Comparison of ENCODE assay signal across 9 mouse cellular contexts in genomic region chr16:32434066-32434465, GRCm38 (mm10). TPM values are rescaled to one million over a fixed set of nuclear protein-coding genes. Genes with fewer than 3 reads are reported as not detected.
A peak's percentile ranks its signal among the peaks of the same experiment; 100 is the strongest.
DNase-seq lines count a peak whose midpoint lies in the region; ATAC-seq and TF ChIP-seq lines count a peak whose summit lies in the region.
"Had no signal": no experiment of that assay in that cellular context is flagged by ENCODE, and none has a peak within 500 bp of the region (broad histone marks: within the 10 kb centered on the region; RNA-seq: fewer than 3 reads in every experiment).

No protein-coding gene starts in this region.

- H3K9ac ChIP-seq in liver, embryonic 14.5 days (replicated peaks) = 0 out of 2 replicates have a peak overlapping the region, but pooled peaks have one; percentile 1
- no peak overlapping the region for H3K9ac ChIP-seq in forebrain, embryonic 15.5 days (replicated peaks)

- H3K9me3 ChIP-seq in liver, embryonic 14.5 days (ENCODE audit: control insufficient read depth, low read length) = no peaks in the 10 kb centered on the region
- no peaks in the 10 kb centered on the region for H3K9me3 ChIP-seq in forebrain, embryonic 15.5 days

- H3K36me3 ChIP-seq in liver, embryonic 14.5 days (replicated peaks; ENCODE audit: control insufficient read depth, insufficient read depth, low read depth) = peaks cover 13% of the 10 kb centered on the region
- no peaks in the 10 kb centered on the region for H3K36me3 ChIP-seq in forebrain, embryonic 15.5 days

- H3K4me2 ChIP-seq in liver, embryonic 14.5 days (ENCODE audit: low read depth) = peak overlapping the region; percentile 90
- no peak overlapping the region for H3K4me2 ChIP-seq in forebrain, embryonic 15.5 days (replicated peaks)

- TF ChIP-seq CTCF in liver, embryonic 14.5 days (IDR thresholded peaks at IDR 0.05; ENCODE audit: low read depth) = no peak

- peak; percentile 41 to 53 for DNase-seq in adrenal gland, postnatal 36 days
- DNase-seq in adrenal gland, adult 8-10 months = no peak
- DNase-seq in c-Kit-positive CD71-negative TER-119-negative erythroid progenitor cells, embryonic 14.5 days (ENCODE audit: low read depth) = peak; percentile 63
- no peak for DNase-seq in liver, embryonic 14.5 days (ENCODE audit: low read depth in 3 of 3, low spot score in 3 of 3)
- DNase-seq in skeletal muscle tissue, adult 2 months (ENCODE audit: low read depth, low spot score) = peak; percentile 87
- DNase-seq in left cerebral cortex, postnatal 25 days (ENCODE audit: low spot score in 2 of 2) = no peak
- DNase-seq in kidney, adult 9 months = no peak
- DNase-seq: cerebellum, adult 9-11 months had no signal

- peaks cover 29 to 30% of the 10 kb centered on the region in 2 experiments for H3K4me1 ChIP-seq in liver, embryonic 14.5 days (replicated peaks; ENCODE audit: control insufficient read depth in 2 of 2, insufficient read depth in 2 of 2, low read length in 1 of 2)
- H3K4me1 ChIP-seq in forebrain, embryonic 15.5 days = peaks cover 24% of the 10 kb centered on the region

- H3K4me3 ChIP-seq in liver, embryonic 14.5 days (ENCODE audit: insufficient read depth in 1 of 2, low read depth in 2 of 2, low read length in 2 of 2) = no peak overlapping the region
- H3K4me3 ChIP-seq in forebrain, embryonic 15.5 days = no peak overlapping the region

- intact Hi-C loops in left cerebral cortex, postnatal 25 days (cut with DNase I) = no loop called here

- no peak for TF ChIP-seq EP300 in liver, embryonic 14.5 days (IDR thresholded peaks at IDR 0.05; ENCODE audit: low read depth)

- 9% methylated on average over 6 of the region's 6 CpGs for WGBS in liver, embryonic 14.5 days (ENCODE audit: insufficient replicate concordance)
- WGBS in forebrain, embryonic 15.5 days = 56% methylated on average over 6 of the region's 6 CpGs

- H3K27me3 ChIP-seq in liver, embryonic 14.5 days (ENCODE audit: control insufficient read depth, insufficient read depth, low read length) = no peaks in the 10 kb centered on the region
- H3K27me3 ChIP-seq in forebrain, embryonic 15.5 days = no peaks in the 10 kb centered on the region

- ATAC-seq in liver, embryonic 14.5 days (ENCODE audit: insufficient read depth) = no peak
- ATAC-seq in forebrain, embryonic 15.5 days (replicated peaks) = no peak

- H3K27ac ChIP-seq in liver, embryonic 14.5 days = 0 out of 2 replicates have a peak overlapping the region, but pooled peaks have one; percentile 24
- H3K27ac ChIP-seq in forebrain, embryonic 15.5 days (replicated peaks) = no peak overlapping the region

RNA-seq across cellular contexts. Expression of gene Pcyt1a, which starts 3.3 kb away (rescaled TPM):
- total RNA-seq in adrenal gland, postnatal 36 days (2021) = 100 to 1,000 TPM in 1 of 2 experiments, 10 to 100 TPM in 1; 86.1 to 103 TPM
- total RNA-seq in adrenal gland, adult 8-10 months (2022) = 100 to 1,000 TPM in 1 of 4 experiments, 10 to 100 TPM in 3; 78.1 to 103 (median 87.3) TPM
- 12.8 and 16.3 TPM in 2 replicates for polyA plus RNA-seq in liver, embryonic 14.5 days (2012; rRNA removed)
- polyA plus RNA-seq in liver, embryonic 14.5 days (2014; fragmentation: Nextera tagmentation; extraction: Ambion mirVana) = 40.3 and 41.6 TPM in 2 replicates
- total RNA-seq in left cerebral cortex, postnatal 25 days (2021) = 10 to 100 TPM; 38.2 to 40.3 TPM
- polyA plus RNA-seq in forebrain, embryonic 15.5 days (2015; fragmentation: Nextera tagmentation; extraction: Ambion mirVana) = 47.4 and 47.6 TPM in 2 replicates

RNA-seq across cellular contexts. Expression of gene Tctex1d2, which starts 14.6 kb away (rescaled TPM):
- 1 to 10 TPM; 6.6 to 7.7 TPM for total RNA-seq in adrenal gland, postnatal 36 days (2021)
- 10 to 100 TPM in 2 of 4 experiments, 1 to 10 TPM in 2; 7.2 to 13.8 (median 9.2) TPM for total RNA-seq in adrenal gland, adult 8-10 months (2022)
- polyA plus RNA-seq in liver, embryonic 14.5 days (2012; rRNA removed) = 2.1 and 3.1 TPM in 2 replicates
- polyA plus RNA-seq in liver, embryonic 14.5 days (2014; fragmentation: Nextera tagmentation; extraction: Ambion mirVana) = 6.4 and 7.2 TPM in 2 replicates
- 10 to 100 TPM; 11.2 to 14.1 TPM for total RNA-seq in left cerebral cortex, postnatal 25 days (2021)
- 33.8 and 34.2 TPM in 2 replicates for polyA plus RNA-seq in forebrain, embryonic 15.5 days (2015; fragmentation: Nextera tagmentation; extraction: Ambion mirVana)

RNA-seq across cellular contexts. Expression of gene Tm4sf19, which starts 33.8 kb away (rescaled TPM):
- total RNA-seq in adrenal gland, postnatal 36 days (2021) = under 1 TPM in 1 of 2 experiments, not detected in 1; 0.56 TPM
- total RNA-seq in adrenal gland, adult 8-10 months (2022) = under 1 TPM; 0.37 to 0.91 (median 0.45) TPM
- polyA plus RNA-seq in liver, embryonic 14.5 days (2012; rRNA removed) = 0.04 TPM in 1 of 2 replicates, not detected in the other
- not detected in 2 replicates for polyA plus RNA-seq in liver, embryonic 14.5 days (2014; fragmentation: Nextera tagmentation; extraction: Ambion mirVana)
- total RNA-seq in left cerebral cortex, postnatal 25 days (2021) = under 1 TPM in 1 of 2 experiments, not detected in 1; 0.27 TPM
- polyA plus RNA-seq in forebrain, embryonic 15.5 days (2015; fragmentation: Nextera tagmentation; extraction: Ambion mirVana) = not detected in 2 replicates

RNA-seq across cellular contexts. Expression of gene Slc51a, which starts 53.6 kb away (rescaled TPM):
- under 1 TPM in 1 of 2 experiments, not detected in 1; 0.36 TPM for total RNA-seq in adrenal gland, postnatal 36 days (2021)
- under 1 TPM; 0.22 to 0.34 (median 0.27) TPM for total RNA-seq in adrenal gland, adult 8-10 months (2022)
- 0.16 and 0.25 TPM in 2 replicates for polyA plus RNA-seq in liver, embryonic 14.5 days (2012; rRNA removed)
- polyA plus RNA-seq in liver, embryonic 14.5 days (2014; fragmentation: Nextera tagmentation; extraction: Ambion mirVana) = 1.1 and 1.2 TPM in 2 replicates
- total RNA-seq in left cerebral cortex, postnatal 25 days (2021) = not detected
- 0.11 and 0.29 TPM in 2 replicates for polyA plus RNA-seq in forebrain, embryonic 15.5 days (2015; fragmentation: Nextera tagmentation; extraction: Ambion mirVana)

Comparison
In these comparisons a context has a peak if more than half of its experiments do, and no peak if none do; other contexts are left out.
1. DNase-seq: peak in adrenal gland, postnatal 36 days (2 of 2), c-Kit-positive CD71-negative TER-119-negative erythroid progenitor cells, embryonic 14.5 days (single experiment) and skeletal muscle tissue, adult 2 months (single experiment); none in adrenal gland, adult 8-10 months (single experiment), liver, embryonic 14.5 days (0 of 3), left cerebral cortex, postnatal 25 days (0 of 2) and kidney, adult 9 months (single experiment).